Mouse (Mus musculus): Measurements from ENCODE around the gene Tcf25.

The Tcf25 gene

DNA sequence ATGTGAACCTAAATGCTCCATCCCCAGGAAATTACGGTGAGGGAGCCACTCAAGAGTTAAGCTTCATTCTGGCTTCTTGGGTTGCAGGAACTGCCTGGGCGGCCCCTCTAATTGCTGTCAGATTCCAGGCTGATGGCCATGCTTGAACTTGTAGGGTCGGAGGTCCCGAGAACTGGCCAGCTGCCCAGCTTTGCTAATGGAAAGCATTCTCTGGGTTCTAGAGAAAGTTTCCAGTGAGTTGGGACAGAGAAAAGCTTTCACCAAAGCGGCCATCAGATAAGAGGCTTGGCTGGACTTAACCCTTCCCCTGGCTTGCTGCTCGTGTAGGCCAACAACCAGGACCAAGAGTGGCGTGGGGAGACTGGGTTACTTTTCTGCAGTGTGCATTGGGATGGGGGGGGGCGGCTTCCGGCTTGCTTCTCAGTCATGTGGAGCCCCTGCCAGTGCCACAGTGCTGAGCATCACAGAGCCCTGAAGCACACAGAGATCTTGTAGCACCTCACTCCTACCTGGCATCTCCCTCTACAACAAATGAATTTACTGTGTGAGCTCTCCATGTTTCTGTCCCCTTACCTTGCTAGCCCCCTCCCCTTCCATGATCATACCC lies 25.2 kb upstream of the Tcf25 start:
- no peak for DNase-seq (ENCODE audit: extremely low read depth, insufficient read length, low spot score)

DNA sequence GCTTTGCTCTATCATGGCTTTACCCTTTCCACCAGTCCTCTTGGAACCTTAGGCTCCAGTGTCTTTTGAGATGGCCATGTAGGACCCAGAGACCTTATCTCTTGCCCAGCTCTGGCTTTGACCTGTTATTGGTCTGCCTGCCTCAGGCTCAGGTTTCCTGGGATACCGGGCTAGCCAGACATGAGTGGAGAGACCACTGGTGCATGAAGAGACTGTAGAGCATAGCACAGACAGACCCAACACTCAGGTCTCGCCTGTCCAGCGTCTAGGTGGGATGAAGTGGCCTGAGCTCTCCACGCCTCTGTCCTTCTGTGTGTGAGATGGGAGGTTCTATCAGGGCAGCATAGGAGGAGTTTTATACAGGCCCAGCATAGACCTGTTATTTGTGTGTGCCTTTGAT lies 24.5 kb upstream of the Tcf25 start:
- DNase-seq (ENCODE audit: extremely low read depth, insufficient read length, low spot score), result no peak

DNA sequence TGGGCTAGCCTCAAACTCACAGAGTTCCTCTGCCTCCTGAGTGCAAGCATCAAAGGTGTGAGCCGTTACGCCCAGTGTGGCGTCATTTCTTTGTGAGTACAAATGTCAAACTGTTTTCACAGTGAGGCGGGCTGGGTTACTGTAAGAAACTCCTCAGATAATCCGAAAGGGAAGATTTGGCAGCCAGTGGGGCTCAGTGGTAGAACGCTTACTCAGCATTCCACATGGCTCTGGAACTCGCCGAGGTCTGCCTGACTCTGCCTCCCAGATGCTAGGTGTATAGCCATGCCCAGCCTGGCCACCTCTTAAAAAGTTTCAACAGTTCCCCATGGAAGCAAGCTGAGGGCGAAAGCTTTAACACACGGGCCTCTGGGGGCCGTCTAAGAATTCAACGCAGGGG lies 21.4 kb upstream of the Tcf25 start:
- no peak for DNase-seq (ENCODE audit: extremely low read depth, insufficient read length, low spot score)

DNA sequence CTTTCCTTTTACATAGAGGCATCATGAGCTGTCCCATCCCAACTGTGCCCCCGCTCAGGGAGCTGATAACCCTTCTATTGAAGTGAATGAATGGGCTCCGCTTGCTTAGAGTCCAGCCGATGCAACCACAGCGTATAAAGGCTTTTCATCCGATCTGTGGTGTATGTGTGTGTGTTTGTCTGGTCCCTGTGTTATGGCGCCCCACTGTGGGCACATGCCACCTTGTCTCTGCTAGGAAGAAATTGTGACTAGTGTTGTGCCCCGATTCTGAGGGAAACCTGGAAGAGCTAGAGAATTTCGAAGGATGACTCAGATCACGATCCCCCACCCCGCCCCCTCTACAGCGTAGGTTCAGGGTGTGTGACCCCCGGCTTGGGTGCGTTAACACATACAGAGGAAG lies 20.8 kb upstream of the Tcf25 start:
- DNase-seq (ENCODE audit: extremely low read depth, insufficient read length, low spot score), result peak; percentile 34

DNA sequence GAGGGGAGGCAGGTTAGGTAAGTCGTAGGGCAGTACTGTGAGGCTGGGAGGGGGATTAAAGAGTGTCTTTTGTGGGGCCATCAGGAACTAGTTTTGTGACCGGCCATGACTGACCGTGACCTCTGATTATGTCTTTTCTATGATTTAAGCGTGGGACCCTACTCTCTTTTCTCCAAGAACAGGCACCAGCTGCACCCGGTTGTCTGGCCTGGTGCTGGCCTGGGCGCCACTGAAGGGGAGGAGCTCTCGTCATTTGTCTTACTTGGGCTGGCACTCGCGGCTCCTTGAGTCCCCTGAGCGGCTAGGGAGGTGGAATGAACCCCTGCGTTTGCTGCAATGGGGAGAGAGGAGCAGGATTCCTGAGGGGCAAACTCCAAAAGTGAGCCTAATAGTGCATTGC lies 20.3 kb upstream of the Tcf25 start:
- no peak for DNase-seq (ENCODE audit: extremely low read depth, insufficient read length, low spot score)

DNA sequence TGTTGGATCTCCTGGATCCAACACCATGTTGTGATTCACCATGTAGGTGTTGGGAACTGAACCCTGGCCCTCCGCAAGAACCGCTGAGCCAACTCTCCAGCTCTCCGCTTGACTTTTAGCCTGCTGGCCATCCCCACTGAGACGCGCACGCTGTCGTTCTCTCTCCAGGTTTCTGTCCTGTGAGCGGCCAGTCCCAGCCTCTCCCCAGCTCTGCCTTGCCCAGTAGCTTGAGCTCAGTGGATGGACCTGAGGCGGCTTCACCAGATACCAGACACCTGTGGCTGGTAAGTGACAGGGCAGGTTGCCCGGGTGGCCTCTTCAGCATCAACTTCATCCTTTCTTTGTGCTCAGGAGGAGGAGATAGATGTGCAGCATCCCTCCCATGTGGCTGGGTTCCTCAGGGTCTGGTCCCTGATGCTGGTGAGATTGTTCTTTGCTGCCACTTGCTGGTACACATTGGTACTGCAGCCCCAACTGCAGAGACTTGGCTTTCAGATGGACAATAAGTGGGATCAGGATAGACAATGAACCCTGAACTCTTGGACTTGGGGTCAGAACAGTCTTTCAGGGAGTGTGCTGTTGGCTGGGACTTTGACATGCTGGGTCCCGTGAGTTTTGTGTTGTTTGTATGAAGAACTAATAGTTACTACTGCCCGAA lies 12.3 kb upstream of the Tcf25 start:
- DNase-seq (ENCODE audit: extremely low read depth, insufficient read length, low spot score), result peak; percentile 33

DNA sequence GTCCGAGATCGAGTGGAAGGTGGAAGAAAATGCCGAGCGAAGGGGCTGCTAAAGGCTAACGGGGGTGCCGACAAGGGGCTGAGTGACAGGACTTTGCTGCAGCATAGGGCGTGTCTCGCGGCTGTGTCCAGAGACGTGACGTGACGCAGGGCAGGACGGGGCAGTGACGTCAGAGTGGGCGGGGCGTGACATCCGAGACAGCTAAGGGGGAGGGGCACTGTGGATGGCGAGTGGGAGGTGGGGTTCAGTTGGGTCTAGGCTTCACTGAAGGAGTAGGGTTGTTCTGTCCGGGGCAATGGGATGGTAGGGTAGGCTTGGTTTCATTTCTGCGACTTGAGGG lies 656 bp downstream of the Tcf25 start:
- peak; percentile 91 for DNase-seq (ENCODE audit: extremely low read depth, insufficient read length, low spot score)

DNA sequence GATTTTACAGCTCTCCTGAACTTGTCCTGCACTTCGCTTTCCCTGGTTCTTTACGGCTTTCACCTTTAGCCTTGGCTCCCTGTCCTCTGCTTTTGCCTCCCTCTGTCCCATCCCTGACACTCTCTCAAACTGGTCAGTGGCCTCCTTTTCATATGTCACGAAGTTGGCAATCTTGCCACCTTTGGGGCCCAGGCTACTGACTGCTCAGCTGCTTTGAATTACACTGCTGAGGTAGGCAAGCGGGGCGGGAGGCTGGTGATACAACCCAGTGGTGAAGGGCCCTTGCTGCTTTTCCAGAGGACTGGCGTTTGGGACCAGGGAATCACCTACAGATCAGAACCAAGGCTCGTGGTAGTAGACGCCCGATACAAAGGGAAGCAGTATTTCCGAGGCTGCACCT lies 2.1 kb downstream of the Tcf25 start:
- DNase-seq (ENCODE audit: extremely low read depth, insufficient read length, low spot score), result no peak

DNA sequence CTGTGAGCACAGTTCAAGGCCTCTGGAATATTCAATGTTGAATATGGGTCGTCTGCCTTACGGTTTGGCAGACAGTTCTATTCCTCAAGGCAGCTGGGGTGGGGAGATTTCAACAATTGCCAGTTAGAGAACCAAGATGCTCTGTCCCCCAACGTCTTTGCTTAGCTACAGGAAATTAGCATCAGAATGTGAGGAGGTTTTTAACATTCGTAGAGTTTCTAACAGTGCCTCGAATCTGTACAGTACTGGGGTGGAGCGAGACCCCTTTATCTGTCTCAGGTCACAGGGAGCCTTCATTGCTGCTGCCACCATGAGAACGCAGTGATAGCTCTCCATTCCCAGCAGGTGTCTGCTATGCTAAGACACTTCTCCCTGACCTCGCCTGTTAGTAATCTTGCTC lies 2.6 kb downstream of the Tcf25 start:
- no peak for DNase-seq (ENCODE audit: extremely low read depth, insufficient read length, low spot score)

DNA sequence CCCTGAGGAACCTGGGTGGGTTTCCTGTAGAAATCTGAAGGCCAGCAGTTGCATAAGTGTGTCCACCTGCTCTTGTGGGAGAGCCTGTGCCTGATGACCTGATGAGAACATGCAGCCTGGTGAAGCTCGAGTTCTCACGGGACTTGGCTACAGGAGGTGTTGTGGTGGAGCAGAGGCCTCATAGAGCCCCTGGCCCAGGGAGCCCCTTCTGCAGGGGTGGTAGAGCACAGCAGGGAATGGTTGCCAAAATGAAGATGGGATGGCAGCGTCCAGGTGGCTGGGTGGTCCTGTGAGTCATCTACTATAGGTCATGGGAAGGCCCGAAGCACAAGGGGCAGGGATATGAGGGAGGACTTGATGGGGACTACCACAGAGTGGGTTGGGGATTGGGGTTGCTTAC lies 8.2 kb downstream of the Tcf25 start:
- DNase-seq (ENCODE audit: extremely low read depth, insufficient read length, low spot score), result no peak

DNA sequence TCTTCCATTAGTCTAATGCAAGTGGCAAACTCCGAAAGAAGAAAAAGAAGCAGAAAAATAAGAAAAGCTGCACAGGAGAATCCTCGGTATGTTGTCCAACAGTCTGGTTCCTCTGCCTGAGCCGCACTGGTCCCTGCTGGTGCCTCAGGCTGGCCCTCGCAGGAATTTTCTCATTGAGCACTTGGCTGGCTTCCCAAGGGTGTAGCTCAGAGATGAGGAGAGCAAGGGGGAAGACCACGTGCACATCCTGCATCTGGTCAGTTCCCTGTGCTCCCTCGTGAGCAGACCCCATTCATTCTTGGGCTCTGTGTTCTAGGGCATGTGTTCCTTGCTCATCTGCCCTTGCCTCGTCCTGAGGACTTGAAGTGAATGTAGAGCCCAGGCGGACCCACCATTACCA lies 9.0 kb downstream of the Tcf25 start:
- DNase-seq (ENCODE audit: extremely low read depth, insufficient read length, low spot score), result no peak

DNA sequence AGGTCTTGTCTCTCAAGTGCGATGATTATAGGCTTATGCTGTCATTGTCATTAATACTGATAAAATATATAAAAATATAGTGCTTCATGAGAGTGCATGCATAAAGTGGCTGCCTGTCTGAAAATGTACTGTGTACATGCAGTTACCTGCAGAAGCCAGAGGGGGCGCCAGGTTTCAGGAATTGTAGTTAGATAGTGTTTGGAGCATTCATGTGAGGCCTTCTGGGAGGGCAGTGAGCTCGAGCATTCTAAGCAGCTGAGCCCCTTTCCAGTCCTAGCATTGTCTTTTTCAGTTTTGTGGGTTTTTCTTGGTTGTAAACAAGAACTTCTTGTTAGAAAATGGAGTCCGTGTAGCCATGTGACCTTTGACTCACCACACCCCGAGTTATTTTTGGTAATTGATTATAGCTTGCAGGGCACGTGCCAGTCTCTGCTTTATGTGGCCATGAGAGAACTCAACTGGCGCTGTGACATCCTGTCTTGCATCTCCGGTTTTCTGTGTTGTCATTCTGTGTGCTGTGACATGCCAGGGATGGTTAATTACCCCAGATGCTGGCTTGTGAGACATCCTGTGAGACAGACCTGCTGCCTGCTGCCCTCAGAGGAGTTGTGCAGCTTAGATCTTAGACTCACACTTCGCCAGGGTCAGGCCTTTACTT lies 11.5 kb downstream of the Tcf25 start:
- no peak for DNase-seq (ENCODE audit: extremely low read depth, insufficient read length, low spot score)

DNA sequence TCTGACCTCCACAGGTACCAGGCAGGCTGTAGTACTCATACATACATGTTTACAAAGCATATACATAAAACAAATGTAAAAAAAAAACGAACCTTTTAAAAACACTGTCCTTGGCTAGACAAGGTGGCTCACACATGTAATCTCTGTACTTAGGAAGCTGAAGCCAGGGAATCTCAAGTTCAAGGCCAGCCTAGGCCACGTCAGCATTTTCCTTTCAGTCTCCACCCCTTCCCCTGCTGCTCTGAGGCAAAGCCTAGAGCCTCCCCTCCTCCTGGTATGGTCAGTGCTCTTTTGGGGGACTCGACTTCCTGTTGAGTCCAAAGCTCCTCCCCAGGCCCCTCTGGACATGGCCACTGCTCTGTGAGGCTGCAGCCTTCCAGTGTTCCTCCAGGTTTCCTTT lies 13.5 kb downstream of the Tcf25 start:
- DNase-seq (ENCODE audit: extremely low read depth, insufficient read length, low spot score), result no peak

DNA sequence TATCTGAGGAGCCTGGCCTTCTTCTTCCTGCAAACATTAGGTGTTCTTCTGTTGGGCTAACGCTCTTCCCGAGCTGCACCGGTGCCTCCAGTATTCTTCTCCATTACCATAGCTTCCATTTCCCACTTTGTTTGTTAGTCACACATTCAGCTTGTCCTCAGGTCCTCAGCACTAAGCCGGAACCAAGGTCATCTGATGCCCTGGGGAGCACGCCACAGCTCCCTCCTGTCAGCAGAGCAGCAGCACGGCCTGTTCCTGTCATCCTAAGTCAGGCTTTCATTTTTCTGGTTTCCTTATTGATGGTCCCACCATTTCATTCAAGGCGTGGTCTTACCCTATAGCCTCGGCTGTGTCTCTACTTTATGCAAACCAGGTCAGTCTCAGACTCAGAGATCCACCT lies 14.2 kb downstream of the Tcf25 start:
- DNase-seq (ENCODE audit: extremely low read depth, insufficient read length, low spot score), result no peak

DNA sequence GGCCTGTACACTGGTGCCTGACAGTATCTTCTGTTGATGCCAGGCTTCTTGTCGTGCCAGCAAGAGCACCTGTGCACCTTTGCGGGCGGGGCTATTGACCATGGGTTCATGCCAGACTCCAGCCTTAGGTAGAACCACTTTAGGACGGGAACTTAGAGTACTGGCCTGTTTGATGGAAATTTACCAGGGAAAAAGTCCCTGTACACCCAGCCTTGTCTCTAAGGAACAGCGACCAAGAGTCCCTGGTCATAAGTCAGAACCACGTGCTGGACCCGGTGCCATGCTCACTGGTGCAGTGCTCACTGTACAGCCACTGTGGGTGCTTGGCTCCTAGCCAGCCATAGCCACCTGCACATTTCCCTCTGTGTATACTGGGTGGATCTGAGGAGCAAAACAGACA lies 15.5 kb downstream of the Tcf25 start:
- DNase-seq (ENCODE audit: extremely low read depth, insufficient read length, low spot score), result no peak

DNA sequence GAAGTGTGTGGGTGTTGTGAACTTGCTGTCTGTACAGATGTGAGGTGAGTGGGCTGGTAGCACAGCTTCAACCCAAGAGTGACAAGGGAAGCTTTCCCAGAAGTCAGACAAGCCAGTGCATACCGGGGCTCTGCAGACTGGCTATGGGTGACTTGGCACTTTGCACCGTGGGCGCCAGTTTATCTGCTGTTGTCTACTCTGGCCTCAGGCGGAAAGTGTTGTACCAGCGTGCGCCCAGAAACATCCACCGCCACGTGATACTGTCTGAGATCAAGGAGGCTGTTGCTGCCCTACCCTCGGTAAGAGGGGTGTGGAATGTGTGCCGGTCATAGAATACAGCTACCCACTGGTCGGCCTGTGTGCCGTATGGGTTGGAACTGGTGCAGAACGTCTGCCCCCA lies 24.8 kb downstream of the Tcf25 start:
- no peak for DNase-seq (ENCODE audit: extremely low read depth, insufficient read length, low spot score)

DNA sequence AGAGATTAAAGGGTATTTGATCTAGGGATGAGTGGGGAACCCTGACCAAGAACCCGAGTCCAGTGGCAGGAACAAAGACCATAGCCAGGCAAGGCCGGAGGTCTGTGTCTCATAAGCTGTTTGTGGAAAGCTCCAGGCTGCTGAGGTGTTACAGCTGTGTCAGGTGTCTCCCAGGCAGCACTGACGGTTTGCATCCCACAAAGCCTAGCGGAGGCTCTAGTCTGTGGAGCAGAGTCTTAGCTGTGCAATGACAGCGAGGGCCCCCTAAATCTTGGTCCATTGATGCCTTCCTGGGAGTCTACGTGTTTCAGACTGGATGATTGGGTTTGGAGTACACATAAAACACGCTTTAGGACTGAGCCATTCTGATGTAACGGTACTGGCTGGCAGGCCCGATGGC lies 28.4 kb downstream of the Tcf25 start:
- no peak for DNase-seq (ENCODE audit: extremely low read depth, insufficient read length, low spot score)

DNA sequence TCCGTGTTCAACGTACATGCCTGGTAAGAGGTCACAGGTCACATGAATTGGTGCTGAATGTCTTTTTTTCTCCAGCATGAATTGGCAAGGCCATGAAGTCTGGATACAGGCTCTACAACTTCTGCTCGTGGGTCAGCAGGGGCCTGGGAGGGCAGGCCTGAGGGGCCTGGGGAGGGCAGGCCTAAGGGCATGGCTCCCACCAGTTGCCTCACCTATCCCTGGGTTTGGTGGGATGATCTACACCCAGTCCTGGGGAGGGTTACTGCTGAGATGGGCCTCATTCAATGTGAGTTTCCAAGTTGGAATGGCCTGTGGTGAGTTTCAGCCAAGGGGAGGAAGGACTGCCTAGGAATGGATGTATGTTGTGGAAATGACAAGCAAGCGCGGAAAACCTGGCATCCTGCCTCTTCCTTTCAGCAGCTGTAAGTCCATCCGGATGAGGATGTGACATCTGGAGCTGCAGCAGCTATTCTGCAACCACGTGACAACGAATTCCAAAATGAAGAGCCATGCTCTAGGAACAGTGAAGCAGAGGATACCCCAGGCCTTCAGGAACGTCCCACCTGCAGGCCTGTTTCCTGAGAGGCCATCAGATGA lies 29.3 kb downstream of the Tcf25 start:
- DNase-seq (ENCODE audit: extremely low read depth, insufficient read length, low spot score), result no peak

DNA sequence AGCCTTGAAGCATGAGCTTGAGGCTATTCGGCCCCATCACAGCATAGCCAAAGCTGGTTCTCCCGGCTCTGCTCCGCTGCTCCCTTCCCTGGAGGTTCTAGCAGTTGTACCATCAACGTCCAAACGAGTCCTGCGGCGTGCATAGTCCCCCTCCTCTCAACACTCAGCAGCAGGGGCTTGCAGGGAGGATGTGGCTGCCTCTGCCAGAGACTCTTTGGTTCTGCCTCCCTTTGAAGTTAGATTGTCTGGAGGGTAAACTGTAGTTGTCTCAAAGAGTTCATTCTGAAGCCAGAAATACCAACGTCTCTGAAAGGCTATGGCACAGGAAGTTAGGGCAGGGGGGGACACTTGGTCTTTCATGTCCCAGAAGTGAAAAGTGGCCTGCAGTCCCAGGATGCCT lies 31.0 kb downstream of the Tcf25 start:
- DNase-seq (ENCODE audit: extremely low read depth, insufficient read length, low spot score), result no peak

DNA sequence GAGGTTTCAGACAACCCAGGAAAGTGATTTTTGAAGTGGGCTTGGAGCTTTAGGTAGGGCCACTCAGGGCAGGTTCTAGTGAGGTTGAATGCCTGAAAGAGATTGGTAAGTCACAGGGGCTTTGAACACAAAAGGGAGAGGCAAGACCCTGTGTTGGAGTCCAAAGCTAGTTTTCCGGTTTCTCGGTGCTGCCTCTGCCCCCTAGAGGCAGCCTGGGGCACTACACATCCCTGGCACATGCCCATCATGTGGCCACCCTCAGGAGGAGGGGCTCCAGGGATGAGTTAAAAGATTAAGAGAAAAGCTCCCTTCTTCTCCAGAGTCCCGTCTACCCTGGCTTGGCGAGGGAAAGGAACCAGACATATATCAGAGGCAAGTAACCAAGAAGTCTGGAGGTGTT lies 33.2 kb downstream of the Tcf25 start, which contains the start of gene Mc1r:
Gene Mc1r (plus strand): TSS at position 322 of the 400 bp plus-strand sequence.
- DNase-seq (ENCODE audit: extremely low read depth, insufficient read length, low spot score), result peak; percentile 33

DNA sequence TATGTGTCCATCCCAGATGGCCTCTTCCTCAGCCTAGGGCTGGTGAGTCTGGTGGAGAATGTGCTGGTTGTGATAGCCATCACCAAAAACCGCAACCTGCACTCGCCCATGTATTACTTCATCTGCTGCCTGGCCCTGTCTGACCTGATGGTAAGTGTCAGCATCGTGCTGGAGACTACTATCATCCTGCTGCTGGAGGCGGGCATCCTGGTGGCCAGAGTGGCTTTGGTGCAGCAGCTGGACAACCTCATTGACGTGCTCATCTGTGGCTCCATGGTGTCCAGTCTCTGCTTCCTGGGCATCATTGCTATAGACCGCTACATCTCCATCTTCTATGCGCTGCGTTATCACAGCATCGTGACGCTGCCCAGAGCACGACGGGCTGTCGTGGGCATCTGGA lies 34.1 kb downstream of the Tcf25 start:
- no peak for DNase-seq (ENCODE audit: extremely low read depth, insufficient read length, low spot score)
